Comparison of ENCODE assay signal across 16 mouse cellular contexts in genomic region chr3:127512794-127513335, GRCm38 (mm10). TPM values are rescaled to one million over a fixed set of nuclear protein-coding genes. Genes with fewer than 3 reads are reported as not detected.
A peak's percentile ranks its signal among the peaks of the same experiment; 100 is the strongest.
DNase-seq lines count a peak whose midpoint lies in the region; ATAC-seq and TF ChIP-seq lines count a peak whose summit lies in the region.
"Had no signal": no experiment of that assay in that cellular context is flagged by ENCODE, and none has a peak within 500 bp of the region (broad histone marks: within the 10 kb centered on the region; RNA-seq: fewer than 3 reads in every experiment).

No protein-coding gene starts in this region.

- in situ Hi-C loops in CH12.LX (cut with MboI; ENCODE audit: low pct_ligation_motif_present, low pct_unique_long_range_greater_than_20kb, low sequenced_read_pairs), result no loop called here

- no peaks in the 10 kb centered on the region for H3K36me3 ChIP-seq in heart, embryonic 10.5 days
- H3K36me3 ChIP-seq in CH12.LX (replicated peaks in 1 of 2; ENCODE audit: control insufficient read depth in 1 of 2, insufficient read depth in 1 of 2, low read length in 1 of 2), result no peaks in the 10 kb centered on the region
- no peaks in the 10 kb centered on the region for H3K36me3 ChIP-seq in kidney, embryonic 16.5 days (ENCODE audit: insufficient read depth, low read length)
- H3K36me3 ChIP-seq: embryonic facial prominence, embryonic 10.5 days; heart, embryonic 12.5 days; hindbrain, embryonic 10.5 days; hindbrain, embryonic 15.5 days had no signal

- no peak for TF ChIP-seq RAD21 in CH12.LX (IDR thresholded peaks at IDR 0.05; ENCODE audit: low read depth, low read length)

- peak overlapping the region; percentile 52 for H3K9ac ChIP-seq in CH12.LX (ENCODE audit: insufficient read depth, low read depth)
- H3K9ac ChIP-seq in kidney, embryonic 16.5 days (replicated peaks; ENCODE audit: low read length), result no peak overlapping the region
- H3K9ac ChIP-seq: heart, embryonic 12.5 days; hindbrain, embryonic 15.5 days had no signal

- no peaks in the 10 kb centered on the region for H3K79me2 ChIP-seq in CH12.LX (replicated peaks; ENCODE audit: control insufficient read depth, extremely low read depth, insufficient read depth, poor library complexity, severe bottlenecking)

- WGBS in heart, embryonic 10.5 days, result 69% methylated on average over 15 of the region's 15 CpGs
- 72% methylated on average over 15 of the region's 15 CpGs for WGBS in kidney, embryonic 16.5 days

- no peak overlapping the region for H3K4me3 ChIP-seq in heart, embryonic 10.5 days
- H3K4me3 ChIP-seq in CH12.LX (replicated peaks in 1 of 3; ENCODE audit: low read depth in 2 of 3, low read length in 2 of 3, poor library complexity in 1 of 3), result peak overlapping the region in 2 of 3 experiments; percentile 15 to 20
- H3K4me3 ChIP-seq in kidney, embryonic 16.5 days (ENCODE audit: low read length), result no peak overlapping the region
- H3K4me3 ChIP-seq: embryonic facial prominence, embryonic 10.5 days; heart, adult 2 months; heart, embryonic 12.5 days; hindbrain, embryonic 10.5 days; hindbrain, embryonic 15.5 days had no signal

- no peaks in the 10 kb centered on the region for H3K4me1 ChIP-seq in heart, embryonic 10.5 days
- H3K4me1 ChIP-seq in CH12.LX (ENCODE audit: control insufficient read depth in 1 of 2, insufficient read depth in 2 of 2), result peaks cover 14 to 31% of the 10 kb centered on the region in 2 experiments
- no peaks in the 10 kb centered on the region for H3K4me1 ChIP-seq in kidney, embryonic 16.5 days (ENCODE audit: insufficient read depth, low read length)
- H3K4me1 ChIP-seq: embryonic facial prominence, embryonic 10.5 days; heart, embryonic 12.5 days; hindbrain, embryonic 15.5 days had no signal

- H3K27ac ChIP-seq in heart, embryonic 10.5 days, result no peak overlapping the region
- peak overlapping the region; percentile 56 for H3K27ac ChIP-seq in CH12.LX (ENCODE audit: insufficient read depth, low read depth)
- no peak overlapping the region for H3K27ac ChIP-seq in kidney, embryonic 16.5 days (ENCODE audit: low read length)
- H3K27ac ChIP-seq: embryonic facial prominence, embryonic 10.5 days; heart, adult 2 months; hindbrain, embryonic 10.5 days; hindbrain, embryonic 15.5 days had no signal

- dilution Hi-C loops in CH12.LX (cut with MboI; ENCODE audit: extremely low pct_ligation_motif_present, extremely low pct_unique_long_range_greater_than_20kb, low sequenced_read_pairs), result no loop called here

- no peaks in the 10 kb centered on the region for H3K27me3 ChIP-seq in heart, embryonic 10.5 days (ENCODE audit: insufficient read depth, poor library complexity, severe bottlenecking)
- no peaks in the 10 kb centered on the region for H3K27me3 ChIP-seq in CH12.LX (replicated peaks)
- H3K27me3 ChIP-seq in kidney, embryonic 16.5 days (ENCODE audit: insufficient read depth, low read length), result no peaks in the 10 kb centered on the region
- H3K27me3 ChIP-seq: heart, embryonic 12.5 days; hindbrain, embryonic 15.5 days had no signal

- TF ChIP-seq CTCF in CH12.LX (conservative IDR thresholded peaks at IDR 0.05 in 1 of 2, IDR thresholded peaks at IDR 0.05 in 1 of 2; ENCODE audit: low read depth in 2 of 2, low read length in 2 of 2), result no peak

- peak; percentile 74 for DNase-seq in heart, adult 11 months
- DNase-seq in heart, embryonic 10.5 days (ENCODE audit: low spot score), result no peak
- no peak for DNase-seq in CH12.LX (ENCODE audit: extremely low read depth)
- DNase-seq in adrenal gland, adult 8-10 months, result peak; percentile 59
- peak; percentile 52 to 64 for DNase-seq in adrenal gland, postnatal 36 days
- DNase-seq: cerebellum, adult 18-20 months; cerebellum, adult 9-11 months; gastrocnemius, postnatal 10 days; heart, adult 2 months had no signal

- H3K4me2 ChIP-seq in CH12.LX (ENCODE audit: insufficient read depth, low read depth, poor library complexity, severe bottlenecking), result peak overlapping the region; percentile 19; the same call in 1 of the 2 replicates
- H3K4me2 ChIP-seq in kidney, embryonic 16.5 days (replicated peaks; ENCODE audit: low read depth, low read length), result no peak overlapping the region
- H3K4me2 ChIP-seq: heart, embryonic 12.5 days; hindbrain, embryonic 15.5 days had no signal

- ATAC-seq in kidney, embryonic 16.5 days (ENCODE audit: low FRiP score, low TSS enrichment), result no peak
- ATAC-seq: forebrain, embryonic 14.5 days; intestine, embryonic 16.5 days had no signal

- TF ChIP-seq EP300 in CH12.LX (IDR thresholded peaks at IDR 0.05; ENCODE audit: low read length), result no peak

- TF ChIP-seq POLR2A in CH12.LX (IDR thresholded peaks at IDR 0.05; ENCODE audit: low read depth, low read length), result no peak

- no peaks in the 10 kb centered on the region for H3K9me3 ChIP-seq in heart, embryonic 10.5 days
- no peaks in the 10 kb centered on the region for H3K9me3 ChIP-seq in CH12.LX (replicated peaks; ENCODE audit: low read length)
- no peaks in the 10 kb centered on the region for H3K9me3 ChIP-seq in kidney, embryonic 16.5 days (ENCODE audit: low read length)
- H3K9me3 ChIP-seq: embryonic facial prominence, embryonic 10.5 days; heart, embryonic 12.5 days; hindbrain, embryonic 10.5 days; hindbrain, embryonic 15.5 days had no signal

TF ChIP-seq in CH12.LX, 34 proteins besides CTCF, POLR2A, EP300 and RAD21:
- no peak for TF ChIP-seq ZKSCAN1 (IDR thresholded peaks at IDR 0.05; ENCODE audit: borderline replicate concordance, low read depth, low read length)
- no peak for TF ChIP-seq BHLHE40 (IDR thresholded peaks at IDR 0.05; ENCODE audit: low read depth, low read length)
- TF ChIP-seq CHD1 (IDR thresholded peaks at IDR 0.05; ENCODE audit: low read depth, low read length), result peak; percentile 56; the same call in 1 of the 2 replicates
- TF ChIP-seq ZMIZ1 (IDR thresholded peaks at IDR 0.05; ENCODE audit: low read depth, low read length), result no peak
- no peak for TF ChIP-seq KAT2A (IDR thresholded peaks at IDR 0.05; ENCODE audit: insufficient replicate concordance, low read length)
- TF ChIP-seq CHD2 (IDR thresholded peaks at IDR 0.05; ENCODE audit: low read length), result peak; percentile 26; the same call in 1 of the 2 replicates
- TF ChIP-seq ELF1 (IDR thresholded peaks at IDR 0.05; ENCODE audit: low read depth, low read length), result no peak

RNA-seq across cellular contexts. Expression of gene Ank2, which starts 13.7 kb away (rescaled TPM):
- 25.8 and 36.2 TPM in 2 replicates for polyA plus RNA-seq in heart, embryonic 10.5 days (2016; fragmentation: Nextera tagmentation; extraction: Ambion mirVana)
- total RNA-seq in CH12.LX (2012; rRNA removed) (7.1 and 20.9 TPM in 2 replicates), CH12.LX (2014; rRNA removed) (3.9 and 4.3 TPM in 2 replicates)
- 10.3 and 12.2 TPM in 2 replicates for polyA plus RNA-seq in CH12.LX (2012; ENCODE audit: insufficient read length, low read depth)
- total RNA-seq in adrenal gland, adult 8-10 months (2022), result 10 to 100 TPM; 42.5 to 55.4 (median 46.6) TPM
- total RNA-seq in adrenal gland, postnatal 36 days (2021), result 10 to 100 TPM; 38.6 to 42.5 TPM
- 7.5 and 10.8 TPM in 2 replicates for polyA plus RNA-seq in kidney, embryonic 16.5 days (2015; fragmentation: Nextera tagmentation; extraction: Ambion mirVana)

RNA-seq across cellular contexts. Expression of gene Larp7, which starts 40.3 kb away (rescaled TPM):
- polyA plus RNA-seq in heart, embryonic 10.5 days (2016; fragmentation: Nextera tagmentation; extraction: Ambion mirVana), result 56.6 and 57.3 TPM in 2 replicates
- total RNA-seq in CH12.LX (2012; rRNA removed) (28.9 and 38.5 TPM in 2 replicates), CH12.LX (2014; rRNA removed) (35.5 and 42.9 TPM in 2 replicates)
- 70.6 and 78.8 TPM in 2 replicates for polyA plus RNA-seq in CH12.LX (2012; ENCODE audit: insufficient read length, low read depth)
- 10 to 100 TPM; 19.0 to 20.0 (median 19.5) TPM for total RNA-seq in adrenal gland, adult 8-10 months (2022)
- 10 to 100 TPM; 21.8 to 23.7 TPM for total RNA-seq in adrenal gland, postnatal 36 days (2021)
- 43.2 and 58.3 TPM in 2 replicates for polyA plus RNA-seq in kidney, embryonic 16.5 days (2015; fragmentation: Nextera tagmentation; extraction: Ambion mirVana)

RNA-seq across cellular contexts. Expression of gene Zgrf1, which starts 40.4 kb away (rescaled TPM):
- polyA plus RNA-seq in heart, embryonic 10.5 days (2016; fragmentation: Nextera tagmentation; extraction: Ambion mirVana), result 13.4 and 14.0 TPM in 2 replicates
- 6.7 and 7.0 TPM in 2 replicates for total RNA-seq in CH12.LX (2012; rRNA removed)
- 10.1 and 10.8 TPM in 2 replicates for total RNA-seq in CH12.LX (2014; rRNA removed)
- 9.7 and 10.2 TPM in 2 replicates for polyA plus RNA-seq in CH12.LX (2012; ENCODE audit: insufficient read length, low read depth)
- total RNA-seq in adrenal gland, adult 8-10 months (2022), result 1 to 10 TPM; 1.4 to 2.8 (median 2.0) TPM
- 1 to 10 TPM; 1.3 to 1.5 TPM for total RNA-seq in adrenal gland, postnatal 36 days (2021)
- polyA plus RNA-seq in kidney, embryonic 16.5 days (2015; fragmentation: Nextera tagmentation; extraction: Ambion mirVana), result 6.3 and 9.1 TPM in 2 replicates

Comparison
In these comparisons a context has a peak if more than half of its experiments do, and no peak if none do; other contexts are left out.
1. DNase-seq: peak in heart, adult 11 months (single experiment), adrenal gland, adult 8-10 months (single experiment) and adrenal gland, postnatal 36 days (2 of 2); none in heart, embryonic 10.5 days (single experiment) and CH12.LX (single experiment).
2. H3K4me3 ChIP-seq: peak in CH12.LX (2 of 3); none in heart, embryonic 10.5 days (single experiment) and kidney, embryonic 16.5 days (single experiment).